Mouse (Mus musculus) intestine, embryonic 14.5 days (tissue): Measurements from ENCODE around the gene Fosl2. TPM values are rescaled to one million over a fixed set of nuclear protein-coding genes. Genes with fewer than 3 reads are reported as not detected.

Experiments used
- ATAC-seq: fragments of 200-750 bp; cut with Nextera tagmentation; replicated peaks from 2 replicates; pipeline ENCODE4 v1.8.0; 2017; ENCODE audit warnings: low read depth, moderate number of reproducible peaks, moderate TSS enrichment, moderate library complexity; ENCODE audit not compliant: low FRiP score, low TSS enrichment
- DNase-seq: peaks from one replicate; pipeline ENCODE4 v3.0.0-alpha.2; 2018; ENCODE audit warnings: low spot score
- H3K27ac ChIP-seq: fragments of 300-500 bp; sonication (generic); 2 replicates; pipeline ENCODE4 v1.5.1; 2014; ENCODE audit warnings: low read depth, mild to moderate bottlenecking, control low read depth
- H3K27me3 ChIP-seq: fragments of 300-500 bp; sonication (generic); replicated peaks from 2 replicates; pipeline ENCODE4 v1.6.1; 2014; ENCODE audit warnings: low read length, control low read depth; ENCODE audit not compliant: control insufficient read depth, insufficient read depth
- H3K36me3 ChIP-seq: fragments of 300-500 bp; sonication (generic); 2 replicates; pipeline ENCODE4 v1.6.1; 2014; ENCODE audit warnings: low read length, control low read depth; ENCODE audit not compliant: control insufficient read depth, insufficient read depth
- H3K4me1 ChIP-seq: fragments of 300-500 bp; sonication (generic); replicated peaks from 2 replicates; pipeline ENCODE4 v1.6.1; 2014; ENCODE audit warnings: low read length, control low read depth, mixed read lengths; ENCODE audit not compliant: control insufficient read depth, insufficient read depth
- H3K4me2 ChIP-seq: fragments of 300-500 bp; sonication (generic); 2 replicates; pipeline ENCODE4 v1.6.1; 2014; ENCODE audit warnings: low read length
- H3K4me3 ChIP-seq: fragments of 300-500 bp; sonication (generic); 2 replicates; pipeline ENCODE4 v1.5.1; 2014; ENCODE audit warnings: low read depth, low read length, control low read depth, mixed read lengths
- H3K9ac ChIP-seq: fragments of 300-500 bp; sonication (generic); 2 replicates; pipeline ENCODE4 v1.6.1; 2014; ENCODE audit warnings: mild to moderate bottlenecking, low read length
- H3K9me3 ChIP-seq: fragments of 300-500 bp; sonication (generic); 2 replicates; pipeline ENCODE4 v1.6.1; 2016; ENCODE audit warnings: low read length, control low read depth; ENCODE audit not compliant: control insufficient read depth
- WGBS: fragments of 180-500 bp; shearing (Covaris S2); extraction: QIAGEN DNeasy Blood & Tissue Kit; methylation state at CpG from one replicate; pipeline ENCODE4 v1.1.7; 2014; 5-methylcytosine and 5-hydroxymethylcytosine counted together
- polyA plus RNA-seq: library from polyadenylated mRNA; unstranded; fragments of >200 nt; fragmentation: Nextera tagmentation; extraction: Ambion mirVana; gene quantifications from 2 replicates; pipeline ENCODE4 v1.2.1, GENCODE M21; 2014

Gene Fosl2
- polyA plus RNA-seq, 1 experiment from 2014 or later, result 10.2 TPM

DNA sequence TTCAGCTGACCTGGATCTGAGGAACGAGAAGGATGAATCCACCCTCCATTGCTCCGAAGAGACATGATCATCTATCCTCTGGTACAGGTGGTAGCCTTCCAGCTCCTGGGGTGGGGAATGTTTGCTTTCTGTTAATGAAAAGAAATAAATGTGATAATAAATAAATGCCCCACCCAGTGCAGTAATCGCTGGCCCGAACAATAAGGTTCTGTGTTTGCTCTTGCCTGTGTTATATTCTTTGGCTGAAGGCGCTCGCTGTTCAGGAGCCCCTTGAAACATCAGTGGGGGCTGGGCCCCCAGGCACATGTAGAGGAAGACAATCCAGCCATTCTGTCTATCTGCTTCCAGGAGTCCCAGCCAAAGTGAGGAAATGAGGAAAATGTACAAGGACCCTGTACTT lies 10.6 kb upstream of the Fosl2 start:
- H3K4me3 ChIP-seq, result no peak overlapping the region
- DNase-seq (no peak), ATAC-seq (0 out of 2 replicates have a peak, but pooled peaks have one; percentile 37)
- no peak overlapping the region for H3K4me2 ChIP-seq
- WGBS, result 69% methylated on average over 6 of the region's 6 CpGs
- H3K9ac ChIP-seq, result no peak overlapping the region
- no peak overlapping the region for H3K27ac ChIP-seq
- no peaks in the 10 kb centered on the region for H3K27me3 ChIP-seq
- no peaks in the 10 kb centered on the region; the same call in 1 of the 2 replicates for H3K4me1 ChIP-seq
- no peaks in the 10 kb centered on the region for H3K36me3 ChIP-seq
- H3K9me3 ChIP-seq, result no peaks in the 10 kb centered on the region

DNA sequence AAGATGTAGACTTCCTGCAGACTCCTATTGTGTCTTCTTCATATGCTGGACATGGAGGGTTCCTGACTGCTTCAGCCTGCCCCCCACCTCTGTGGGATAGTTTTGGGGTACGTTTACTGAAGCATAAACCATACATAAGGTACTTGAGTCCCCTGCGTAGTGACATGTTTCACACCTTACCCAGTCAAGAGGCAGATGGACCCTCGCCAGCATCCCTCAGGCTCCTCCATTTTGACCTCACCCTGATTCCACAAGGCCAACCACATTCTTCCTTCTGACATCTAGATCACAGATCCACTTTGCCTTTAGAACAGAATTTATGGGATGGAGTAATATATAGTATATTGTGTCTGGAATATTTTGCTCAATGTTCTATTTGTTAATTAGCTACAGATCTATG lies 8.4 kb upstream of the Fosl2 start:
- H3K27ac ChIP-seq, result no peak overlapping the region
- no peak overlapping the region for H3K4me3 ChIP-seq
- no peak overlapping the region for H3K9ac ChIP-seq
- DNase-seq, result no peak
- no peak overlapping the region for H3K4me2 ChIP-seq
- no peaks in the 10 kb centered on the region for H3K27me3 ChIP-seq
- no peaks in the 10 kb centered on the region for H3K36me3 ChIP-seq
- no peak for ATAC-seq
- H3K9me3 ChIP-seq, result no peaks in the 10 kb centered on the region
- 77% methylated on average over 3 of the region's 3 CpGs for WGBS
- H3K4me1 ChIP-seq, result no peaks in the 10 kb centered on the region; the same call in 1 of the 2 replicates

DNA sequence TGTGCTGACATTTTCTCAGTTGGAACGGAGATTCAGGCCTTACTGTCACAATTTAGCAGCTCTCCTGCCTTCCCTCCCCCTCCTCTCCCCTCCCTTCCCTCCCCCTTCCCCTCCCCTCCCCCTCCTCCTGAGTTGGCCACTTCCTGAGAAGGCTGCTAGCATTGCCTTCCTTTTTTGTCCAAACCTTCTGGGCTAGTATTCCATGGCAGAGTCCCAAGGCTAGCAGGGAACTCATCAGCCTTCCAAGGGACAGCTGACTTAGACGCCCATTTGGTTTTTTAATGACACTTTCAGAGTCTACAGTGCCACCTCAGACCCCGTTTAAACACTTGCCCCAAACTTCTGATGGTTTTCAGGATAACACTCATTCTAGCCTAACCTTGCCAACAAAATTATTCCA lies 7.7 kb upstream of the Fosl2 start:
- no peaks in the 10 kb centered on the region for H3K9me3 ChIP-seq
- no peak overlapping the region for H3K9ac ChIP-seq
- no peak overlapping the region for H3K27ac ChIP-seq
- H3K4me2 ChIP-seq, result no peak overlapping the region
- ATAC-seq (no peak), DNase-seq (no peak)
- no peak overlapping the region for H3K4me3 ChIP-seq
- no peaks in the 10 kb centered on the region for H3K36me3 ChIP-seq
- peaks cover 6% of the 10 kb centered on the region; the same call in 1 of the 2 replicates for H3K4me1 ChIP-seq
- no peaks in the 10 kb centered on the region for H3K27me3 ChIP-seq
- 44% methylated on average over 3 of the region's 3 CpGs for WGBS

- Histone ChIP-seq H3K9me3 (no peaks in the 10 kb centered on the region), H3K27ac (peak overlapping the region; percentile 99), H3K4me2 (peak overlapping the region; percentile 87), H3K36me3 (no peaks in the 10 kb centered on the region), H3K4me1 (peaks cover 12% of the 10 kb centered on the region; the same call in 1 of the 2 replicates), H3K4me3 (peak overlapping the region; percentile 86), H3K27me3 (no peaks in the 10 kb centered on the region), H3K9ac (peak overlapping the region; percentile 72)
- DNase-seq, result peak; percentile 89
- no peak; the same call in none of the 2 replicates for ATAC-seq
- 1% methylated on average over 47 of the region's 48 CpGs for WGBS
These were observed 2.6 kb upstream of the Fosl2 start for GRCm38 (mm10) chr5:32132971-32133501.

- H3K4me3 ChIP-seq, result peak overlapping the region; percentile 86
- DNase-seq (peak; percentile 87), ATAC-seq (peak; percentile 32; the same call in 1 of the 2 replicates)
- H3K27ac ChIP-seq, result peak overlapping the region; percentile 99
- no peaks in the 10 kb centered on the region for H3K27me3 ChIP-seq
- peak overlapping the region; percentile 72 for H3K9ac ChIP-seq
- WGBS, result under 1% methylated on average over 20 of the region's 20 CpGs
- H3K9me3 ChIP-seq, result no peaks in the 10 kb centered on the region
- peaks cover 13% of the 10 kb centered on the region; the same call in 1 of the 2 replicates for H3K4me1 ChIP-seq
- H3K4me2 ChIP-seq, result peak overlapping the region; percentile 87
- no peaks in the 10 kb centered on the region for H3K36me3 ChIP-seq
These were observed 2.0 kb upstream of the Fosl2 start for GRCm38 (mm10) chr5:32133549-32134004.

- 4% methylated on average over 21 of the region's 21 CpGs for WGBS
- Histone ChIP-seq H3K4me2 (peak overlapping the region; percentile 87), H3K27ac (peak overlapping the region; percentile 99), H3K9ac (peak overlapping the region; percentile 96), H3K4me1 (peaks cover 18% of the 10 kb centered on the region; the same call in 1 of the 2 replicates), H3K27me3 (no peaks in the 10 kb centered on the region), H3K36me3 (no peaks in the 10 kb centered on the region), H3K4me3 (peak overlapping the region; percentile 86), H3K9me3 (no peaks in the 10 kb centered on the region)
- ATAC-seq (no peak), DNase-seq (peak; percentile 74)
These were observed 1.4 kb upstream of the Fosl2 start for GRCm38 (mm10) chr5:32134051-32134732.

GRCm38 (mm10) chr5:32134903-32135335 lies 682 bp upstream of the Fosl2 start:
- peak overlapping the region; percentile 87 for H3K4me2 ChIP-seq
- peak overlapping the region; percentile 99 for H3K27ac ChIP-seq
- ATAC-seq (peak; percentile 15), DNase-seq (no peak)
- no peaks in the 10 kb centered on the region for H3K36me3 ChIP-seq
- H3K4me3 ChIP-seq, result peak overlapping the region; percentile 86
- H3K9ac ChIP-seq, result peak overlapping the region; percentile 96
- H3K9me3 ChIP-seq, result no peaks in the 10 kb centered on the region
- under 1% methylated on average over 52 of the region's 54 CpGs for WGBS
- H3K27me3 ChIP-seq, result no peaks in the 10 kb centered on the region
- H3K4me1 ChIP-seq, result peaks cover 23% of the 10 kb centered on the region; the same call in 1 of the 2 replicates

DNA sequence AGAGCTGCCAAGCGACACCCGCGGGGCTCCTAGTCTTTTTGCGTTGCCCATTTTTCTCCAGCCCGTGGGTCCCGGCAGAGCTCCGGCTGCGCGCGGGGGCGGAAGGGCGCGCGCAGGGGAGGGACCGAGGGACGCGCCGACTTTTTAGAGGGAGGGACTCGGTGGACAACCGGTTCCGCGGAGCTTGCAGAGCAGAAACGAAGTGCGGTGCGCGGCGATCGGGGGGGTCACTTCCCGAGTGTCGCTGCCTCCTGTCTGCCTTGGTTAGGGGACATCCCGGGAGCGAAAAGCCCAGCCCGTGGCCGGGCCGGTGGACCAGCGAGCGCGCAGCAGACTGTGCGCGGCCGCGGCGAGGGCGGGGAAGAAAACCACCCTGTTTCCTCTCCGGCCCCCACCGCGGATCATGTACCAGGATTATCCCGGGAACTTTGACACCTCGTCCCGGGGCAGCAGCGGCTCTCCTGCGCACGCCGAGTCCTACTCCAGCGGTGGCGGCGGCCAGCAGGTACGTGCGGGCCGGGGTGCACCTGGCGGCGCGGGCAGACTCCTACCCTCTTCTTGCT lies 781 bp downstream of the Fosl2 start:
- Histone ChIP-seq H3K4me3 (peak overlapping the region; percentile 86), H3K9me3 (no peaks in the 10 kb centered on the region), H3K4me1 (peaks cover 29% of the 10 kb centered on the region; the same call in 1 of the 2 replicates), H3K9ac (peak overlapping the region; percentile 96), H3K27ac (peak overlapping the region; percentile 99), H3K36me3 (peaks cover 5% of the 10 kb centered on the region; the same call in 1 of the 2 replicates), H3K27me3 (no peaks in the 10 kb centered on the region), H3K4me2 (peak overlapping the region; percentile 87)
- ATAC-seq (no peak), DNase-seq (peak; percentile 90)
- under 1% methylated on average over 63 of the region's 63 CpGs for WGBS
